In genomic region chr10:112272171-112272570, GRCm38 (mm10) we compare ENCODE assay signal across 8 mouse cellular contexts. TPM values are rescaled to one million over a fixed set of nuclear protein-coding genes. Genes with fewer than 3 reads are reported as not detected.
A peak's percentile ranks its signal among the peaks of the same experiment; 100 is the strongest.
DNase-seq lines count a peak whose midpoint lies in the region; ATAC-seq and TF ChIP-seq lines count a peak whose summit lies in the region.

No protein-coding gene starts in this region.

- WGBS in heart, embryonic 12.5 days: 11% methylated on average over 14 of the region's 14 CpGs
- WGBS in limb, embryonic 15.5 days: 15% methylated on average over 14 of the region's 14 CpGs

- peak overlapping the region; percentile 64 for H3K4me3 ChIP-seq in heart, embryonic 12.5 days
- peak overlapping the region; percentile 82 for H3K4me3 ChIP-seq in testis, adult 2 months (ENCODE audit: control insufficient read depth, low read depth, low read length)
- H3K4me3 ChIP-seq in limb, embryonic 15.5 days: peak overlapping the region; percentile 44

- ATAC-seq in heart, embryonic 12.5 days (ENCODE audit: insufficient number of reproducible peaks, low FRiP score): no peak
- ATAC-seq in limb, embryonic 15.5 days (ENCODE audit: insufficient number of reproducible peaks, low FRiP score, low TSS enrichment, low read depth): no peak
- ATAC-seq in inflammation-experienced regulatory T-cells, adult 6 months: no peak

- H3K27me3 ChIP-seq in heart, embryonic 12.5 days (replicated peaks): peaks cover 44% of the 10 kb centered on the region
- peaks cover 4% of the 10 kb centered on the region; the same call in 1 of the 2 replicates for H3K27me3 ChIP-seq in testis, adult 2 months (ENCODE audit: control insufficient read depth, insufficient read depth, low read length)
- H3K27me3 ChIP-seq in limb, embryonic 15.5 days: peaks cover 61% of the 10 kb centered on the region

- H3K4me2 ChIP-seq in heart, embryonic 12.5 days: peak overlapping the region; percentile 94
- H3K4me2 ChIP-seq in limb, embryonic 15.5 days: peak overlapping the region; percentile 90

- no peaks in the 10 kb centered on the region for H3K36me3 ChIP-seq in heart, embryonic 12.5 days
- H3K36me3 ChIP-seq in testis, adult 2 months (ENCODE audit: control insufficient read depth, insufficient read depth, low read length): no peaks in the 10 kb centered on the region
- no peaks in the 10 kb centered on the region for H3K36me3 ChIP-seq in limb, embryonic 15.5 days

- H3K9me3 ChIP-seq in heart, embryonic 12.5 days (replicated peaks): no peaks in the 10 kb centered on the region
- H3K9me3 ChIP-seq in limb, embryonic 15.5 days: no peaks in the 10 kb centered on the region

- no peak for TF ChIP-seq CTCF in testis, adult 2 months (IDR thresholded peaks at IDR 0.05; ENCODE audit: control insufficient read depth, insufficient read depth, insufficient replicate concordance, low read depth, low read length)

- no peak for DNase-seq in heart, adult 11 months
- DNase-seq in testis, postnatal 14 days (ENCODE audit: low spot score): no peak
- DNase-seq in testis, postnatal 10 days (ENCODE audit: low spot score): peak; percentile 39
- DNase-seq in gastrocnemius, adult 8-10 months (ENCODE audit: low spot score in 2 of 2): no peak

- H3K9ac ChIP-seq in heart, embryonic 12.5 days: 0 out of 2 replicates have a peak overlapping the region, but pooled peaks have one; percentile 60
- no peak overlapping the region for H3K9ac ChIP-seq in limb, embryonic 15.5 days

- no peak for TF ChIP-seq POLR2A in testis, adult 2 months (IDR thresholded peaks at IDR 0.05; ENCODE audit: control insufficient read depth, low read depth, low read length)

- peaks cover 14% of the 10 kb centered on the region for H3K4me1 ChIP-seq in heart, embryonic 12.5 days (replicated peaks)
- H3K4me1 ChIP-seq in testis, adult 2 months (ENCODE audit: control insufficient read depth, insufficient read depth, low read length): peaks cover 21% of the 10 kb centered on the region
- H3K4me1 ChIP-seq in limb, embryonic 15.5 days: peaks cover 23% of the 10 kb centered on the region

- H3K27ac ChIP-seq in heart, embryonic 12.5 days (ENCODE audit: poor library complexity, severe bottlenecking): no peak overlapping the region
- H3K27ac ChIP-seq in testis, adult 2 months (ENCODE audit: control insufficient read depth, insufficient read depth, low read depth, low read length): no peak overlapping the region
- H3K27ac ChIP-seq in limb, embryonic 15.5 days: no peak overlapping the region

RNA-seq across cellular contexts. Expression of gene Kcnc2, which starts 1.2 kb away (rescaled TPM):
- polyA plus RNA-seq in heart, embryonic 12.5 days (2016; fragmentation: Nextera tagmentation; extraction: Ambion mirVana): 1.3 and 1.7 TPM in 2 replicates
- 2.0 and 2.2 TPM in 2 replicates for polyA plus RNA-seq in testis, adult 2 months (2012; rRNA removed)
- 0.42 and 0.51 TPM in 2 replicates for polyA plus RNA-seq in limb, embryonic 15.5 days (2015; fragmentation: Nextera tagmentation; extraction: Ambion mirVana)
- under 1 TPM; 0.07 to 0.94 (median 0.14) TPM for total RNA-seq in gastrocnemius, adult 8-10 months (2022)
- polyA plus RNA-seq in inflammation-experienced regulatory T-cells, adult 6 months (2017; shearing (Covaris generic)): under 1 TPM in 1 of 3 experiments, not detected in 2; 0.27 TPM
